Mouse (Mus musculus): Measurements from ENCODE around the gene Itpr2. TPM values are rescaled to one million over a fixed set of nuclear protein-coding genes. Genes with fewer than 3 reads are reported as not detected.

Itpr2 gene
- polyA plus RNA-seq, 1 experiment from 2014 or later: 6.0 TPM

DNA sequence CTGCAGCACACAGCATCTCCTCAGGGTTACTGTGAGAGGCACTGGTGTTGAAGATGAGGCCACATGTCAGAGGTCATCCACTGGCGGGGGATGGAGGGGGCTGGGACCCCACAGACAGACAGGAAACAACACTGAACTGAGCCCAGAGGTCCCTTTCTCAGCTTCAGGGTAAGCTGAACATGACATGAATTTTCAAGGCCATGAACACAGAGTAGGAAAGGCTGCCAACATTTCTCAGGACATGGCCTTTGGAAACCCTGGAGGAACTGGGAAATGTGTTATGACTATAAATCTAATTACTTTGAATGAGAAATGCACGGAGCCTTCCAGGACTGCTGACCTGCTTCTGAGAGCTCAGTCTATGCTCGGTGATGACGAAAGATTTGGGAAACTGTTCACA lies 144.1 kb downstream of the Itpr2 start:
- WGBS: 74% methylated on average over 4 of the region's 4 CpGs
- DNase-seq: no peak
- Histone ChIP-seq H3K4me2 (ENCODE audit: low read length) (no peak overlapping the region), H3K36me3 (ENCODE audit: control insufficient read depth, insufficient read depth, low read length) (no peaks in the 10 kb centered on the region), H3K27ac (replicated peaks; ENCODE audit: low read depth, low read length) (no peak overlapping the region), H3K27me3 (ENCODE audit: control insufficient read depth, insufficient read depth, low read length) (no peaks in the 10 kb centered on the region), H3K9me3 (ENCODE audit: control insufficient read depth, low read length) (no peaks in the 10 kb centered on the region), H3K9ac (replicated peaks; ENCODE audit: low read length) (no peak overlapping the region), H3K4me1 (ENCODE audit: control insufficient read depth, insufficient read depth, low read length) (no peaks in the 10 kb centered on the region), H3K4me3 (replicated peaks; ENCODE audit: low read depth, low read length) (no peak overlapping the region)
- ATAC-seq (ENCODE audit: low FRiP score, low TSS enrichment): no peak

DNA sequence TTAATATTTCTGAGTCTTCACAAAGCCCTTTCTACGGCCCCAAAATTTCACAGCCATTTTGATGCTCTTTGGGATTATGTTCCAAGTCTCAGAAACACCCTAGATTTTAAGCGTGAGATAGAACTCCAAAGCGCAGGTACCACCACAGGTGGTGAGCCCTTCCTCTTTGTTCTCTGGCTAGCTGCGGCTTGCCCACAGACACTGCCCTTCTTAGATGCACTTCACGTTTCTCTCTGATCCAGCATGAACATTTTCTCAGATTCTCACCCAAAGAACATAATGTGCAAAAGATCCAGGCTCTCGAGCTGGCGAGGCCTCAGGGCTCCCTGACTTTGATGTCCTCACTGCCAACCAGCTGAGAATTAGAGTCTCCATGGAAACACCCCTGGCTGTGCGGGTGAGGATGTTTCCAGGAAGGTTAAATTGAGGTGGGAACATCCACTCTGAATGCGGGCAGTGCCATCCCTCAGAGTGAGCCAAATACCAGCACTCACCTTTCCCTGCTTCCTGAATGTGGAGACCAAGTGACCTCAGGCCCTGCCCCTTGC lies 149.7 kb downstream of the Itpr2 start:
- Histone ChIP-seq H3K27ac (replicated peaks; ENCODE audit: low read depth, low read length) (0 out of 2 replicates have a peak overlapping the region, but pooled peaks have one; percentile 26), H3K4me3 (replicated peaks; ENCODE audit: low read depth, low read length) (no peak overlapping the region), H3K4me2 (ENCODE audit: low read length) (no peak overlapping the region), H3K4me1 (ENCODE audit: control insufficient read depth, insufficient read depth, low read length) (peaks cover 5% of the 10 kb centered on the region; the same call in 1 of the 2 replicates), H3K9me3 (ENCODE audit: control insufficient read depth, low read length) (no peaks in the 10 kb centered on the region), H3K9ac (replicated peaks; ENCODE audit: low read length) (no peak overlapping the region), H3K36me3 (ENCODE audit: control insufficient read depth, insufficient read depth, low read length) (no peaks in the 10 kb centered on the region), H3K27me3 (ENCODE audit: control insufficient read depth, insufficient read depth, low read length) (no peaks in the 10 kb centered on the region)
- WGBS: 39% methylated on average over 9 of the region's 9 CpGs
- ATAC-seq (ENCODE audit: low FRiP score, low TSS enrichment) (no peak), DNase-seq (peak; percentile 52)

DNA sequence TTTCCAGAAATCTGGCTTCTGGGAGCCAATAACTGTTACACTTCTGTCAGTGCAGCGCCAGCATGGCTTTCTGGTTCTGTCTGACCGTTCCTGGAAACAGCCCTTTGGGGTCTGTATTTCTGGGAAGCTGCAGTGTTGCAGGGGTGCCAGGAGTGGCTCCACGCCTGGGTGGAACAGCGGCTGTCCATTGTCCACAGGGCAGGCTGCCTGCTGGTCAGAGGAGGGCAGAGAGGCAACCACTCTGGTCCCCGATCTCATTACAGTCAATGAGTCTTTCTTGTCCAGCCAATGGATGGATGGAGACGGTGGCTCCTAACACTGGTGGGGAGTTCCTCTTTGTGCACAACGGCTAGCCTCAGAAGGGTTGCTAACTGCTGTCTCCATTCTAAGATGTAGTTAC lies 150.2 kb downstream of the Itpr2 start:
- H3K4me2 ChIP-seq (ENCODE audit: low read length): no peak overlapping the region
- DNase-seq (no peak), ATAC-seq (ENCODE audit: low FRiP score, low TSS enrichment) (no peak)
- no peaks in the 10 kb centered on the region for H3K27me3 ChIP-seq (ENCODE audit: control insufficient read depth, insufficient read depth, low read length)
- 0 out of 2 replicates have a peak overlapping the region, but pooled peaks have one; percentile 26 for H3K27ac ChIP-seq (replicated peaks; ENCODE audit: low read depth, low read length)
- H3K36me3 ChIP-seq (ENCODE audit: control insufficient read depth, insufficient read depth, low read length): no peaks in the 10 kb centered on the region
- peaks cover 5% of the 10 kb centered on the region; the same call in 1 of the 2 replicates for H3K4me1 ChIP-seq (ENCODE audit: control insufficient read depth, insufficient read depth, low read length)
- no peak overlapping the region for H3K9ac ChIP-seq (replicated peaks; ENCODE audit: low read length)
- H3K9me3 ChIP-seq (ENCODE audit: control insufficient read depth, low read length): no peaks in the 10 kb centered on the region
- no peak overlapping the region for H3K4me3 ChIP-seq (replicated peaks; ENCODE audit: low read depth, low read length)
- 63% methylated on average over 7 of the region's 7 CpGs for WGBS

DNA sequence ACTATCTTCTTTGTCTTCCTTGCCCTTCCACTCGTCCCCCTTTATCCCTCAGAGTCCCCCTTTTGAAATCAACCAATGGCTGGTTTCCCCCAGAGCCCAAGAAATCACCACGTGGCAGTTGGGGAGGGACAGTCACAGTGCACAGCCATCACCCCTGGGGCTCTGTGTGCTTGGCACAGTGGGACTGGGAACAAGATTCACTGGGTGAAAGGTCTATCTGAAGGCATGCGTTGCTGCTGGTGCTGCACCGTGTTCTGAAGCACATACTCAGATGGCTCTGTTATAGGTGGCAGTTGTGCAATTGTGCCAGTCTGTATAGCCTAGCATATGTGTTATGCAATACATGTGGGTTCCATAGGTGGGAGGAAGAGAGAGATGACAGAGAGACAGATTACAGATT lies 154.5 kb downstream of the Itpr2 start:
- no peak overlapping the region for H3K4me3 ChIP-seq (replicated peaks; ENCODE audit: low read depth, low read length)
- no peaks in the 10 kb centered on the region for H3K27me3 ChIP-seq (ENCODE audit: control insufficient read depth, insufficient read depth, low read length)
- no peaks in the 10 kb centered on the region for H3K36me3 ChIP-seq (ENCODE audit: control insufficient read depth, insufficient read depth, low read length)
- no peak for ATAC-seq (ENCODE audit: low FRiP score, low TSS enrichment)
- no peaks in the 10 kb centered on the region for H3K9me3 ChIP-seq (ENCODE audit: control insufficient read depth, low read length)
- 53% methylated on average over 4 of the region's 4 CpGs for WGBS
- H3K4me2 ChIP-seq (ENCODE audit: low read length): no peak overlapping the region
- no peak overlapping the region for H3K9ac ChIP-seq (replicated peaks; ENCODE audit: low read length)
- no peak for DNase-seq
- no peak overlapping the region for H3K27ac ChIP-seq (replicated peaks; ENCODE audit: low read depth, low read length)
- peaks cover 13% of the 10 kb centered on the region; the same call in 1 of the 2 replicates for H3K4me1 ChIP-seq (ENCODE audit: control insufficient read depth, insufficient read depth, low read length)

DNA sequence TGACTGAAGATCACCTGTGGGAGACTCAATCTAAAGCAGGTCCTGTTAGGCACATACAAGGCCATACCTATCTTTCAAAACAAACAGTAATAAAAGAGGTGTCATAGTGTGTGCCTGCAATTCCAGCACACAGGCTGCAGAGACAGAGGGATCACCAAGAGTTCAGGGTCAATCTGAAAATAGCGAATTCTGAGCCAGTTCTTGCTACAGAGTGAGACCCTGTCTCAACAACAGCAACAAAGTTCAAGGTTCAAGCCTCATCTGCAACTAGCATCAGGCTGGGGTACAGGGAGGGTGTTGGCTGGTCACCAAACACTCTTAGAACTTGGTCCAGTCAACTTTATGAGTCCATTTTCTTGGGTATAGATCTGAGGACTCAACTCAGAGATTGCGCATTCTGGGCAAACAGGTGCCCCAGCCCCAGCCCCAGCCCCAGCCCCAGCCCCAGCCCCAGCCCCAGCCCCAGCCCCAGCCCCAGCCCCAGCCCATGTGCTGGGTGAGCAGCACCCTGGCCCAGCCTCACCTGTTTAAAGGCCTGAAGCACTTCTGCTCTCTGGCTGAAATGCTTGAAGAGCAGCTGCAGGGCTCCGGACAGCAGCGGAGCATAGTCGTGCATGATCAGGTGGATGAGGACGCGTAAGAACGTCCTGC lies 155.4 kb downstream of the Itpr2 start:
- DNase-seq (no peak), ATAC-seq (ENCODE audit: low FRiP score, low TSS enrichment) (no peak)
- H3K27me3 ChIP-seq (ENCODE audit: control insufficient read depth, insufficient read depth, low read length): no peaks in the 10 kb centered on the region
- no peak overlapping the region for H3K27ac ChIP-seq (replicated peaks; ENCODE audit: low read depth, low read length)
- no peaks in the 10 kb centered on the region for H3K36me3 ChIP-seq (ENCODE audit: control insufficient read depth, insufficient read depth, low read length)
- H3K9me3 ChIP-seq (ENCODE audit: control insufficient read depth, low read length): no peaks in the 10 kb centered on the region
- no peak overlapping the region for H3K9ac ChIP-seq (replicated peaks; ENCODE audit: low read length)
- no peak overlapping the region for H3K4me2 ChIP-seq (ENCODE audit: low read length)
- WGBS: 91% methylated on average over 8 of the region's 8 CpGs
- no peak overlapping the region for H3K4me3 ChIP-seq (replicated peaks; ENCODE audit: low read depth, low read length)
- peaks cover 9% of the 10 kb centered on the region; the same call in 1 of the 2 replicates for H3K4me1 ChIP-seq (ENCODE audit: control insufficient read depth, insufficient read depth, low read length)

DNA sequence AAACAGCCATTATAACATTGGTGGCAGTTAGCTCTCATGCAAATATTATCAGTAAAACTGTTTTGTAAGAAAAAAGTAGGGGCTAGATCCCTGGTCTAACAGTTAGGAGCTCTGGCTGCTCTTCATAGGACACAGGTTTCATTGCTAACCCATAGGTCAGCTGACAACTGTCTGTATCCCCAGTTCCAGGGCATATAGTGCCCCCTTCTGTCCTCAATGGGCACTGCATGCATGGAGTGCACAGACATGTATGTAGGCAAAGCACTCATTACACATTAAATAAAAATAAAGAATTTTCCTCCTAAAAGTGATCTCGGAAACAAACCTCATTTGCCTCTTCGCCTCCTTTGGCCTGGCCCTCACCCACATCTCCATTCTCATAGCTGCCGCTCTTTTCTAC lies 157.3 kb downstream of the Itpr2 start:
- WGBS: 95% methylated on average over 3 of the region's 3 CpGs
- H3K27me3 ChIP-seq (ENCODE audit: control insufficient read depth, insufficient read depth, low read length): no peaks in the 10 kb centered on the region
- no peak overlapping the region for H3K4me2 ChIP-seq (ENCODE audit: low read length)
- ATAC-seq (ENCODE audit: low FRiP score, low TSS enrichment): no peak
- H3K4me1 ChIP-seq (ENCODE audit: control insufficient read depth, insufficient read depth, low read length): peaks cover 12% of the 10 kb centered on the region; the same call in 1 of the 2 replicates
- no peak overlapping the region for H3K4me3 ChIP-seq (replicated peaks; ENCODE audit: low read depth, low read length)
- H3K27ac ChIP-seq (replicated peaks; ENCODE audit: low read depth, low read length): no peak overlapping the region
- H3K9ac ChIP-seq (replicated peaks; ENCODE audit: low read length): no peak overlapping the region
- no peaks in the 10 kb centered on the region for H3K9me3 ChIP-seq (ENCODE audit: control insufficient read depth, low read length)
- DNase-seq: no peak
- H3K36me3 ChIP-seq (ENCODE audit: control insufficient read depth, insufficient read depth, low read length): no peaks in the 10 kb centered on the region

DNA sequence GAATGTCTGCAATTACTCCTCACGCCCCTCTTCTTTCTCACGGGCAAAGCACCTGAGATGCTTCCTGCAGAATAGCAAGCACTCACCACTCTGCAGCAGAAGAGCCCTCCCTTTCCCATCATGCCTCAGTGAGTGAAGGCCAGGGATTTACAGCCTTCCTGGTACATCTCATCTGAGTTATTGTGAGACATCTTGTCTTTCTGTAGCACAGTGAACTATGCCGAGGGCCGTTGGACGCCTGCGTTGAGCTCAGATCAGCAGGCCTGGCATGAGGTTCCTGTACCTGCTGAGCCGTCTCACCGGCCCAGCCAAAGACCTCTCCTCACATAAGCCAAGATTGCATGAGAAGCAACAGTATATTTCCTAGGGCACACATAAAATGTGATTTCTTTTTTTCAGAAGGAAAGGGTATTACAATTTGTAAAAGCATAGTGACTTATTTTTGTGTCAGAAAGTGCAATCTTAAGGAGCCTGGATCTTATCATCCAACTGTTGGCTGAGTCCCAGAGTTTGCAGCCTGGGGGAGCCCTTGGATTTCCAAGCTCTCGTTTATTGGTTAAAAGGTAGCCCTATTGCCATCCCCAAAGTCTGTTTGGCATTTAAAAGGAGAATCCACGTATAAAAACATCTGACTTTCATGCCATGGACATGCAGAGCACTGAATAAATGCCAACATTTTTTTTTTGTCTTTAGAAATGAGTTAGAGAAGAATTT lies 158.2 kb downstream of the Itpr2 start:
- Histone ChIP-seq H3K4me1 (ENCODE audit: control insufficient read depth, insufficient read depth, low read length) (peaks cover 12% of the 10 kb centered on the region; the same call in 1 of the 2 replicates), H3K36me3 (ENCODE audit: control insufficient read depth, insufficient read depth, low read length) (no peaks in the 10 kb centered on the region), H3K4me2 (ENCODE audit: low read length) (no peak overlapping the region), H3K27me3 (ENCODE audit: control insufficient read depth, insufficient read depth, low read length) (no peaks in the 10 kb centered on the region), H3K27ac (replicated peaks; ENCODE audit: low read depth, low read length) (no peak overlapping the region), H3K4me3 (replicated peaks; ENCODE audit: low read depth, low read length) (no peak overlapping the region), H3K9me3 (ENCODE audit: control insufficient read depth, low read length) (no peaks in the 10 kb centered on the region), H3K9ac (replicated peaks; ENCODE audit: low read length) (no peak overlapping the region)
- ATAC-seq (ENCODE audit: low FRiP score, low TSS enrichment) (no peak), DNase-seq (no peak)
- 45% methylated on average over 10 of the region's 10 CpGs for WGBS

DNA sequence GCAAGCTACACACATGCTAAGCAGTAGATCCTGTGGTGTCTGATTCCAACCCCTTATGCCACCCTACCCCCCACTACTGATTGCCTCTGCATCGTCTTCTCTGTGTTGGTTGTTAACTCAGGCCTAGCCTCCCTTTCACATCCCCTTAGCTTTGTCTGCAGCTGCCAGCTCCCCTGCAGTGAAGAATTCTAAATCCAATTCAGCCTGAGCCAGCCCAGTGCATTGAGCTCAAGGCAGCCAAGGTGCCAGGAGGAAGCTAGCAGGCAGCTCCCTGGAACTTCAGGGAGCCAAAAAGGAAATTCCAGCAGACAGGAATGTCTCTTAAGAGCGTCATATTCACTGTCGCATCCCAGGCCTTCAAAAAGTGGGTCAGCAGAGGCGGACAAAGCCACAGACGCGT lies 159.0 kb downstream of the Itpr2 start:
- ATAC-seq (ENCODE audit: low FRiP score, low TSS enrichment) (no peak), DNase-seq (peak; percentile 49)
- H3K4me1 ChIP-seq (ENCODE audit: control insufficient read depth, insufficient read depth, low read length): peaks cover 12% of the 10 kb centered on the region; the same call in 1 of the 2 replicates
- no peak overlapping the region for H3K9ac ChIP-seq (replicated peaks; ENCODE audit: low read length)
- H3K27me3 ChIP-seq (ENCODE audit: control insufficient read depth, insufficient read depth, low read length): no peaks in the 10 kb centered on the region
- H3K4me2 ChIP-seq (ENCODE audit: low read length): no peak overlapping the region
- H3K4me3 ChIP-seq (replicated peaks; ENCODE audit: low read depth, low read length): no peak overlapping the region
- 9% methylated on average over 6 of the region's 6 CpGs for WGBS
- no peaks in the 10 kb centered on the region for H3K36me3 ChIP-seq (ENCODE audit: control insufficient read depth, insufficient read depth, low read length)
- no peaks in the 10 kb centered on the region for H3K9me3 ChIP-seq (ENCODE audit: control insufficient read depth, low read length)
- no peak overlapping the region for H3K27ac ChIP-seq (replicated peaks; ENCODE audit: low read depth, low read length)
